Mouse (Mus musculus): Measurements from ENCODE around the gene Abcg2.
"Not testable (repeated sequence)": the region's sequence is repeated elsewhere in the genome, so short reads cannot be mapped to it uniquely, and the experiment has no call there.

DNA sequence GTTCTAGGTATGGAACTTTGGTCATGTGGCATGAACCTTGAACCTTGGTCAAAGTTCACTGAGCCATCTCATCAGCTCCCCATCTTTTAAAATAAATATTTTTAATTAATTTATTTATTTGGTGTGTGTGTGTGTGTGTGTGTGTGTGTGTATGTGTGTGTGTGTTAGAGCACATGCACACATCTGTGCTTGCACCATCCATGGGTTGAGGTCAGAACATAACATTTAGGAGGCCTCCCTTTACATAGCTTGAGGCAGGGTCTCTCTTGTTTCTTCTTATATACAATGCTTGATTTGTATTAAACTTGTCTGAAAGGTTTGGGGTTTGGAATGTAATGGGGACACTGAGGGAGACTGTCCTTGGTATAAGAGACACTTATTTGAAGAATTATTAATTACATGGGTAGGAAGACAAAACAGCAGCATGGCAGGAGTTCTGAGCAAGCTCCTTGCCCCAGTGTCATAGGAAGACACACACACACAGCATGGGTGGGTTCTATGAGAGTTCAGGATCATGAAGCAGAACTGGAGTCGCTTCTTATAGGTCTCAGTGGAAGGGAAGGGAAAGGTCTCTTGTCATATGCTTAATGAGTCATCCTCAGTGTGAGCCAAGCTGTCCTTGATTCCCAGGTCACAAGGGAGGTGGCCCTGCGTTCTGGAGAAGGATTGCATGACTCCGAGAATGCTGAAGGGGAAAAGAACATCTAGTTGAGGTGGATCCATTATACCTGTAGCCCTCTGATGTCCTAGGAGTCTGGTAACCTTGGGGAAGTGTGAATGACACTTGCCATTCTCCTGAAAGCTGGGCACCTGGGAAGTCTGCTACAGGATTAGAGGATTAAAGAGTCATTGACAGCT, 9.9 kb downstream of the Abcg2 start:
- not testable (repeated sequence) for TF ChIP-seq CTCF (IDR thresholded peaks at IDR 0.05; ENCODE audit: control insufficient read depth, insufficient read depth, insufficient read length); MAX (IDR thresholded peaks at IDR 0.05); MYOD1 (IDR thresholded peaks at IDR 0.05; ENCODE audit: control insufficient read depth, insufficient read length, low read depth); USF1 (IDR thresholded peaks at IDR 0.05; ENCODE audit: low read depth)
